Mouse (Mus musculus): Measurements from ENCODE around the gene Ntrk3. TPM values are rescaled to one million over a fixed set of nuclear protein-coding genes. Genes with fewer than 3 reads are reported as not detected.

Ntrk3 gene
- total RNA-seq, 2 experiments from 2014 or later: 1.00 to 1.2 TPM

- DNase-seq (ENCODE audit: low spot score): no peak
These were observed 217.4 kb downstream of the Ntrk3 start for GRCm38 (mm10) chr7:78520243-78520927.

- DNase-seq (ENCODE audit: low spot score): no peak
These were observed 218.1 kb downstream of the Ntrk3 start for GRCm38 (mm10) chr7:78519689-78520088.

- DNase-seq (ENCODE audit: low spot score): no peak
These were observed 218.9 kb downstream of the Ntrk3 start for GRCm38 (mm10) chr7:78518760-78519363.

- DNase-seq (ENCODE audit: low spot score): no peak
These were observed 222.7 kb downstream of the Ntrk3 start for GRCm38 (mm10) chr7:78515042-78515609.

- no peak for DNase-seq (ENCODE audit: low spot score)
These were observed 230.7 kb downstream of the Ntrk3 start for GRCm38 (mm10) chr7:78507032-78507611.

GRCm38 (mm10) chr7:78500863-78501262, 236.9 kb downstream of the Ntrk3 start:
- no peak for DNase-seq (ENCODE audit: low spot score)

GRCm38 (mm10) chr7:78499970-78500369, 237.8 kb downstream of the Ntrk3 start:
- no peak for DNase-seq (ENCODE audit: low spot score)

- DNase-seq (ENCODE audit: low spot score): no peak
These were observed 239.5 kb downstream of the Ntrk3 start for GRCm38 (mm10) chr7:78498356-78498755.

- no peak for DNase-seq (ENCODE audit: low spot score)
These were observed 240.0 kb downstream of the Ntrk3 start for GRCm38 (mm10) chr7:78497819-78498218.

GRCm38 (mm10) chr7:78493591-78493990, 244.2 kb downstream of the Ntrk3 start:
- DNase-seq (ENCODE audit: low spot score): no peak

GRCm38 (mm10) chr7:78491176-78491575, 246.6 kb downstream of the Ntrk3 start:
- DNase-seq (ENCODE audit: low spot score): no peak

- DNase-seq (ENCODE audit: low spot score): no peak
These were observed 253.5 kb downstream of the Ntrk3 start for GRCm38 (mm10) chr7:78484290-78484689.

- no peak for DNase-seq (ENCODE audit: low spot score)
These were observed 254.1 kb downstream of the Ntrk3 start for GRCm38 (mm10) chr7:78483729-78484128.

- no peak for DNase-seq (ENCODE audit: low spot score)
These were observed 254.8 kb downstream of the Ntrk3 start for GRCm38 (mm10) chr7:78483061-78483460.

- DNase-seq (ENCODE audit: low spot score): no peak
These were observed 258.9 kb downstream of the Ntrk3 start for GRCm38 (mm10) chr7:78478881-78479280.

- no peak for DNase-seq (ENCODE audit: low spot score)
These were observed 266.1 kb downstream of the Ntrk3 start for GRCm38 (mm10) chr7:78471755-78472154.

- DNase-seq (ENCODE audit: low spot score): no peak
These were observed 266.5 kb downstream of the Ntrk3 start for GRCm38 (mm10) chr7:78471270-78471669.

- DNase-seq (ENCODE audit: low spot score): no peak
These were observed 275.2 kb downstream of the Ntrk3 start for GRCm38 (mm10) chr7:78462605-78463004.

- DNase-seq (ENCODE audit: low spot score): no peak
These were observed 278.8 kb downstream of the Ntrk3 start for GRCm38 (mm10) chr7:78459021-78459420.

GRCm38 (mm10) chr7:78451666-78452065, 286.1 kb downstream of the Ntrk3 start:
- no peak for DNase-seq (ENCODE audit: low spot score)

GRCm38 (mm10) chr7:78449909-78450592, 287.8 kb downstream of the Ntrk3 start:
- DNase-seq (ENCODE audit: low spot score): no peak

- DNase-seq (ENCODE audit: low spot score): no peak
These were observed 289.0 kb downstream of the Ntrk3 start for GRCm38 (mm10) chr7:78448841-78449240.
